Mouse (Mus musculus): ENCODE measurements around the gene Cxcl13.

DNA sequence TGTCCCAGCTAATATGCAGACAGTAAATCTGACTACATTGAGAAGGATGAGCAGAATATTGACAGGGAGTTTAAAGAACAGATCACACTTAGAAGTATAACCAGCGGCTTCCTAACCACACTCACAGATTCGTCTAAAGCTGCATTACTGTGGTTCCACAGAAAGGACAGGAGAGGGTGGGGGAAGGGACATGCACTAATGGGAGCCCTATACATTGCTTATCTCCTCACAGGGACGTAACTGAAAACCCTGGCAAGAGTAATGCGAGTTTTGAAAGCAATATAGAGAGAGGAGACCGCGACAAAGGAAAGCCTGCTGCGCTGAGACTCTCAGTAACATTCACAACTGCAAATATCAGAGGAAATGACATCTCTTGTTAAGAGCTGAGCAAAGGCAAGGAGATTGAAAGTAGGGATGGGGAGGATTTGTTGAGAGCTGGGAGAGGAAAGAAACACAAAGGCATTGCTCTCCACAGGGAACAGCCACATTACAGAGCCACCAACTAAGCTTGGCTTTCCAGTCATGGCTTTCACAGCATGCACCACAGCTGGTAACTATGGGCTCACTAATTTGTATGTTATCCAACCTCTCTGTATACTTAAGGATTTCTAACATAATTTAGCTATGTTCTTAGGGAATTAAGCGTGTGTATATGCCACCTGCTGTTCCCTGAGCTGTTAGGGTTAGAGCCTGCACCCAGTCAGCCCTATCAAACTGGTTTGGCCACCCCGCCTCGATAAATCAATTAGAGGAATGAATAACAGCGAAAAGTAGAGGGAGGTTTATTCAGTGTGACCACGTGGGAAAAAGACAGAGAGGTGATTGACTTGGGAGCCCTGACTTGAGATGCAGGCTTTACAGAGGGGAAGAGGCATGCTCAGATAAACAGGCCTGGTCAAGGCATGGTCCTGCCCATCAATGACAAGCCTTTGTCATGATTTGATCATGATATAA, 34.9 kb downstream of the Cxcl13 start:
- TF ChIP-seq GATA1 (IDR thresholded peaks at IDR 0.05; ENCODE audit: low read length): no peak
- no peak for TF ChIP-seq TAL1 (IDR thresholded peaks at IDR 0.05; ENCODE audit: low read length)
